Mouse (Mus musculus) liver, adult 2 months (tissue): Measurements from ENCODE around the gene Kat6b.

Experiments used
- CTCF ChIP-seq: fragments of 200-500 bp; IDR thresholded peaks from 2 replicates; pipeline ENCODE4 v1.5.1; 2011; ENCODE audit warnings: low read depth, low read length, control low read depth
- POLR2A ChIP-seq: fragments of 200-500 bp; IDR thresholded peaks from 2 replicates; pipeline ENCODE4 v1.6.1; 2011; ENCODE audit warnings: low read length, control low read depth; ENCODE audit not compliant: insufficient read depth; ENCODE audit errors: extremely low read depth

DNA sequence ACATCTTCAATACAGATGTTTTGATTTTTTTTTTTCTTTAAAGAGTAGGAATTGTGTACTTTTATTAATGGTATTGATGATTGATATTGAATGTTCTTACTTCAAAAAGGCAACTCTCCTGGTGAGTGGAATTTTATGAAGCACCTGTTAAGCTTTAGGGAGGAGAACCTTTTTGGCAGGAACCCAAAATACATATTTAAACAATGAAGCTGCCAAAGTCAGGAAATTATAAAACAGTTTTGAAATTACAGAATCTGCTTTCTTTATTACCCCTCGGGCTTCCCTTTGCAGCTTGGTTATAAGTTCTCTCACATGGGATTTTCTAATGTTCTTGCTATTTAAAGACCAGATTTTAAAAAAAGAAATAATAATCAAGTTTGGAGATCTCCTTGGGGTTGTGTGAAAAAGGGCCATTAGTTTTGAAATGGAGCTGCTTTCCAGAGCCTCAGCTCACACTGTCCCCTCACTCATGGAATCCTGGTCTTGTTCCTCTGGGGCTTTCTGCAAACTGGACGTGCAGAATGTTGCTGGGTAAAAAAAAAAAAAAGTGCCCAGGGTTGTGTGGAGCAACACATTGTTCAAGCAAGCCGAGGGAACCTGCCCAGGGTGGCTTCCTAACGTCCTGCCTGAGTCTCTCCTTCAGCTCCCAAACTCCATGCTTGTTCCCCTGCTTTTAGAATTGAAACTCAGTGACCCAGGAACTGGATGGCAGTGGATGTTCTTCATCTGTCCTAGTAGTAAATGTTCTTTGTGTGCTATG is 136.2 kb downstream of the Kat6b start:
- TF ChIP-seq CTCF (no peak), POLR2A (no peak)
